Mouse (Mus musculus) T-helper 17 cell (primary cell): Measurements from ENCODE around the gene Fbxl2.

Experiments used
- in situ Hi-C, 2 experiments: fragments of 300-600 bp; cut with MboI, MseI; formaldehyde crosslinking; loops; 1 replicate in 1 of 2; 2 replicates in 1 of 2; pipeline ENCODE4 v1.15.1; 2025; ENCODE audit warnings: high pct_unique_total_duplicates in 2 of 2

The Fbxl2 gene

DNA sequence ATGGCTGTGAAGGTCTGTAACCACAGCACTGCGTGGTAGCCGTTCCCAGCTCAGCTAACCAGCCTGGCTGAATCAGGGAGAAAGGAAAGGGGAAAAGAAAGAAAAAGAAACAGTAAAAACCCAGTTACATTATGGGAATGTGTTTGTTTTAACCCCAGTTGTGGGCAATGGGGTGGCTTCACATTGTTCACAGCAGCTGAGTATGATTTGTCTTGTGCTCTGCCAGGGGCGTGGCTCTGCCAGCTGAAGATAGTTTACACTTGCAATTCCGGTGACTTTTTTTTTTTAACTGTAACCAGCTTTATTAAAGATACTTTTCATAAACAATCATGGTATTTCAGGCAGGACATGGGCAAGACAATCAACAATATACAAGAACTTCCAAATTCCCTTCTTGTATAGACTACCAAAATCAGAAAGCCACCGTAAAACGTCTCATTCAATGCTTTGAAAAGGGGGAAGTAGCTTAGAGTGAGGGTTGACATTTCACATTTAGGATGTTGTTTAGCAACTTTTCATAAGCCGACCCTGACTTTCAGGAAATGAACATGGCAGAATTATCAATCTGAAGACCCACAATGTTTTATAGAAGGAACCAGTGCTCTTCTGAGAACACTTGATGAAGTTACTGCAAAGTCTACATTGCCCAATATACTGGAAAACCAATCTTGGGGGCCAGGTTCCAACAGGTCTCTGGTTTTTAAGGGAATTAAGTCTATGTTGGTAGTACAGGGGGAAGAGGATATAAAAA lies 26.8 kb downstream of the Fbxl2 start:
- in situ Hi-C loops, result no loop called here

DNA sequence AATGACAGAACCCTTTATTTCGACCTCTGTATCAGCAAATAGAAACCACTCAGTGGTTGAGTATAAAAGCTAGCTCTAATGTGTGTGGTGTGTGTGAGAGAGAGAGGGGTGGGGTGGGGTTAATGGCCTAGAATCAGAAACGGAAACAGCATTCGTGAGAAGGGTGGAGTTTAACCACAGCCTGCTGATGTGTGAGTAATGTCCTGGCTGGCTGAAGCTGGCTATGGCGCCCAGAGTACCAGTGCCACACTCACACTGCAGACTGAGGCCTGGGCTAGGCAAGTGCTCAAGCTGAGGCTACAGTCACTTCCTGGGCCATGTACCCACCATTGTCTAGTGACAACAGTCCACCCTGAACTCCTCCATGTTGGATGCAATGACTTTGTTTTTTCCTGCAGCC lies 29.6 kb downstream of the Fbxl2 start:
- in situ Hi-C loops, result no loop called here

DNA sequence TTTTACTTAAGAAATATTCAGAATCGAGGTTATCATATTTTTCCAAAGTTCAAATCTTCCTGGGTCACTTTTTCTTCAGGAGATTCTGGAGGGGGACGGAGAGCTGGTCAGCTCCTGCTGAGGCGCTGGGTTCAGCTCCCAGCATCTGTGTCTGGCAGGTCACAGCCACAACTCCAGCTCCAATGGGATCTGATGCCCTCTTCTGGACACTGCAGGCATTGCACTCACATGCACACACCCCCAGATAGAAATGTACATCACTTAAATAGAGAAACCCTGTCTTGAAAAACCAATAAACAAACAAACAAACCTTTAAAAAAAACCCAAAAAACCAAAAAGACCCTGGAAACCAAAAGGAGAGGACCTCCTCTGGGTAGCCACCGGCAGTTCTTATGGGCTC lies 30.3 kb downstream of the Fbxl2 start:
- in situ Hi-C loops, result no loop called here

GRCm38 (mm10) chr9:114014034-114014433 lies 32.0 kb downstream of the Fbxl2 start:
- in situ Hi-C loops, result no loop called here

GRCm38 (mm10) chr9:114011203-114011602 lies 34.8 kb downstream of the Fbxl2 start:
- in situ Hi-C loops, result no loop called here

DNA sequence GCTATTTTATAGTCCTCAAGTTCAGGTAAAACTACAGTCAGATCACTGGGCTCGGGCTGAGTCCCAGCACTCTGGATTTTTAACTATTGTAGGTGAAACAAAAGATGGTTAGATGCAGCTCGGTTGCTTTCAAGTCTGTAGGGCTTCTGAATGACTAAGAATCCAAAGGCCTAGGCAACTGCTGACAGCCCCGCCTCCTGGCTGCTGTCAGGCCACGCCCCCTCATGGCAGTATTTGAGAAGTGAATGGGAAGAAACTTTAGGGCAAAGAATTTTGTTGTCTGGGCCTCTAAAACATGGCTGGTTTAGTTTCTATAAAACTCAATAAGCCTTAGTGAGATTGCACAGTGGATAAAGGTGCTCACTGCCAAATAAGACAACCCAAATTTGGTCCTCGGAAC lies 36.5 kb downstream of the Fbxl2 start:
- in situ Hi-C loops, result no loop called here

DNA sequence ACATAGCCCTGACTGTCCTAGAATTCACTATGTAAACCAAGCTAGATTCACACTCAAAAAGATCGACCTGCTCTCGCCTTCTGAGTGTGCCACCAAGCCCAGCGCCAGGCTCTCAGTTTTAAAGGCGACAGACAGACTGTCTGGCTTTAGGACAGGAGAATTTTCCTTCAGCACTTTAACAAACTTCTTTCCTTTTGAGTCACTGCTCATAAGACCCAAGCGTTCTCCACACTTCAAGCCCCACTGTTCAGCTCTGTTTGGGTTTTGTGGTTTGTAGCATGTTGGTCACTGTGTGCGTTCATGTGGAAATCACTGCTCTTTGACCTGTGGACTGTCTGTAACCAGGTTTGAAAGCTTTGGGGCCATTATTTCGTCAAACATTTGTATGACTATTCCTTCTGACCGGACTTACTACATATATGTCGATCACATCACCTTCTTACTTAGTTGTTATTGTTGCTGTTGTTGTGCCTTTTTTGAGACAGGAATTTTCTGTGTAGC lies 38.1 kb downstream of the Fbxl2 start:
- in situ Hi-C loops, result no loop called here

DNA sequence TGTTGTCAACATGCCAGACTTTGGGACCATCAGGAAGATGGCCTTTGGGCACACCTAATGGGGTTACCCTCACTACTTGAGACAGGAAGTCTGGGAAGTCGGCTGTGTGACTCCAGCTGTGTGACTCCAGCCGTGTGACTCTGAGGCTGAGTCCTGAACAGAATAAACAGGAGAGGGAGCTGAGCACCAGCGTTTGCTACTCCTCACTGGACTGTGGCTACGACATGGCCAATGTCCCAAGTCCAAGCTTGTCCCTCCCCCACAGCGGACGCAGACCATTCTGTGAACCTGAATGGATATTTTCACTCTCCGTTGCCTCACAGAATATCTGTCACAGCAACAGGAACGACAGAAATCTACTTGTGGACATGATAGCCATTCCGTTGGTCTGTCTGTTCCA lies 39.2 kb downstream of the Fbxl2 start:
- in situ Hi-C loops, result no loop called here

DNA sequence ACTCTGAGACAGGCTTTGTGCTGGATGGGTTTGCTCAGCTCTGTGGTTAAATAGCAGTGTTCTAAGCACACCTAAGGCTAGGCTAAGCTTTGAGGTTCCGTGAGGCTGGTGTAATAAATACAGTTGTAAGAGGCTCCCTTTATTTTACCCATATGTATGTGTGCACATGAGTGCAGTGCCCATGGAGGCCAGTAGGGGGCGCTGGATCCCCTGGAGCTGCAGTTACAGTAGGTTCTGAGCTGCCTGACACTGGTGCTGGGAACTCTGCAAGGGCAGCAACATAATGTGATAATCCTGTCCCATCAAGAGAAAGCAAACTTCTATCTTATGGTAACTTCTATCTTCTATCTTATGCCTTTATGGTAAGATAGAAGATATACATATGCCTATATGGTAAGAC lies 47.7 kb downstream of the Fbxl2 start:
- in situ Hi-C loops, result loop anchor here in 1 of 2 experiments (10.0 kb wide), 2 partner anchors 96 to 386 kb away; no protein-coding TSS in a partner anchor

GRCm38 (mm10) chr9:113992810-113993209 lies 53.2 kb downstream of the Fbxl2 start:
- in situ Hi-C loops, result loop anchor here (5.0 to 10.0 kb wide), 4 partner anchors 39 to 392 kb away; no protein-coding TSS in a partner anchor

GRCm38 (mm10) chr9:113990547-113991248 lies 55.3 kb downstream of the Fbxl2 start:
- in situ Hi-C loops, result loop anchor here (5.0 to 10.0 kb wide), 4 partner anchors 42 to 394 kb away; no protein-coding TSS in a partner anchor

- in situ Hi-C loops, result no loop called here
Observed at GRCm38 (mm10) chr9:113984946-113985620, 60.9 kb downstream of the Fbxl2 start.

DNA sequence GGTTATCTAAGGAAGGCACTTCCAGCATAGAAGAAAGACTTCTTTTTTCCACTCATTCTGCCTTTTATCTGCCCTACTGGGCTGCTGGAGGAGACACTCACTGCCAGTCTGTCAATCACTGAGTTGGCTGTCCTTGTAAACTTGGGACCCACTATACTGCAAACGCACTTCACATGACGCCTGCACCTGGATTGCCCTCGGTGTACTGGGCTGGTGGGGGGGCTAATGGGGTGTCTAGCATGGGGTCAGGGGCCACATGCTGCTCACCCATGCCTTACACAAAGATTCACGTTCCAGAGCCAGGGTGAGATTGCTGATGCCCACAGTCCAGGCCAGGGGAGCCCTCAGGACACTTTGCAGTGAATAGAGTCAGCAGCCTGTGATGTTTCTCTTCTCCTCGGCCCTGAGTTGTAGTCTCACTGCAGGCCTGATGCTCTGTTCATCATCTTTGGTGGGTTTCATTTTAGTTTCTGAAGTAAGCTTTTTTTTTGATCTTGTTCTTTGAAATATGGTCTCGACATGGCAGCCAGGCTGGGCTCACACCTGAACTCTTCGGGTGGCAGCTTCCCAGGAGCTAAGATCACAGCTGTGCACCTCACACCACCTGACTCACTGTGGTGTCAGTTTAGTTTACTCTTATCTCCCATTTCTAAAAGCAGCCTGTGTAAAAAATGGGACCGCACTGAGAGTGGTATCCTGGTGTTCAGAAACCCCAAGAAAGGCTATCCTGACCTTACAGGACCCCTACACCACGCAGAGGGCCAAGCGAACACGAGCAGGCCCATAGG lies 62.9 kb downstream of the Fbxl2 start:
- in situ Hi-C loops, result no loop called here

DNA sequence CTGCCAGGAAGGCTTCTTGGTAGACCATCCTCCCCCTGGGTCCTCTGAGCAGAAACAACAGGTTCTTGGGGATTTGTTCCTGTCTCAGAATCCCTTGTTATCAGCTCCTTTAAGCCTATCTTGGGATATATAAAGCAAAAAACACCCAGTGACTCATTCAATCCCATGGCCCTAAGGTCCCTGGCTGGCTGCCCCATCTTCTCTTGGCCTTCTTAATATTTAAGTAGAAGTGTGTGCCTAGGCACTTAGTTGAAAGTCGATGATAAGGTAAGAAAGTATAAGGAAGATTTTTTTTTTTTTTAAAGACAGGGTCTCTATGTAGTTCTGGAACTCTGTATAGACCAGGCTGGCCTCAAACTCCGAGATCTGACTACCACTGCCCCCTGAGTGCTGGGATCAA lies 63.5 kb downstream of the Fbxl2 start:
- in situ Hi-C loops, result no loop called here

DNA sequence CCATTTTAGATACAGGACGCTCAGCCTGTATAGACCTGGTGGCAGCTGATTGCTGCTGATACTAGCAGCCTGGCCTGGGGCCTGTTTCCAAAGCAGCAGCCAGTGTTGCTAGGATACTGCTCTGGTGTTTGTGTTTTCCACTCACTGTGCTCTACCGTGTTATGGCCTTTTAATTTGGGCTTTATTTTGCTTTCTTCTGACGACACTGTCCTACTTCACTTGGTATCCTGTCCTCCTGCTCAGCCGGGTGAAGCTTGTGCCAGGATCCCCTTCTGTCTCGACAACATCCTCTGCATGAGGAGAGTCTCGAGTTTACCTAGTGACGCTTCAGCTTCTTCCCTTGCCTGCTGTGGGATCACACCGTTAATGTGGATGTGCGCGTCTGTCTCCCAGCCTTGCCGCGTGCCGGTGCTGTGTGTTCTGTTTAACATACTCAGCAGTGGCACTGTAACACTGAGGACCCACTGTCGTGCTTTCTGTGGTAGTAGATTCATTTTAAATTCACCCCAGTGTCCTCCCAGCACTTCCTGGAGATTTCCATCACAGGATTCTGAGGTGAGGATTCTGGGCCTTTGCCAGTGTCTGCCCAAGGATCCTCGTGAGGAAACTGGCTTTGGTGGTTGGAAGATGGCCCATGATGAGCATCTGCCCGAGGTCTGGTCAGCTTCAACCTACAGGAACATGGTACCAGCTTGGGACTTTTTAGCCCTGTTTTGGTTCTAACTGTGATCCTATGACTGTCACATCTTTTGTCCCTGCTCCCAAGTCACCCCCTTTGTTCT lies 64.7 kb downstream of the Fbxl2 start:
- in situ Hi-C loops, result no loop called here

GRCm38 (mm10) chr9:113979356-113979755 lies 66.6 kb downstream of the Fbxl2 start:
- in situ Hi-C loops, result no loop called here

- in situ Hi-C loops, result no loop called here
Observed at GRCm38 (mm10) chr9:113978656-113979055, 67.3 kb downstream of the Fbxl2 start.

- in situ Hi-C loops, result no loop called here
Observed at GRCm38 (mm10) chr9:113977225-113977840, 68.7 kb downstream of the Fbxl2 start.

- in situ Hi-C loops, result no loop called here
Observed at GRCm38 (mm10) chr9:113976264-113976663, 69.7 kb downstream of the Fbxl2 start.

DNA sequence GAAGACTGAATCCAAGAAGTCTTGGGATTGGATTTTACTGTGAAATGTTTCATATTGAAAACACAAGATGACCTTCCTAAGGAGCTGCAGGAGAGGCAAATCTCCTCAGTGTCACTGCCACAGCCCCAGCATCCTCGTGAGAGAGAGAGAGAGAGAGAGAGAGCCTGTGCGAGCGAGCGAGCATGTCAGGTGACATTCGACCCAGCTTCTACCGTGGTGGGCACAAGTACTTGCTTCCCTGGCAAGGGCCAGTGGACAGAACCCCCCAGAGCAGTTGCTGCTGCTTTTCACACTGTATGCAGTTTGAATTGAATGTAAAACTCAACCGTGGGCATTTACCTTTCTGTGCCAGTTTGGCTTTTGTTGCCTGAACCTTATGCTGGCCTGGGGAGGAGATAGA lies 70.5 kb downstream of the Fbxl2 start:
- in situ Hi-C loops, result no loop called here
